Mouse (Mus musculus) embryonic facial prominence, embryonic 10.5 days (tissue): ENCODE measurements around the gene Meis2. TPM values are rescaled to one million over a fixed set of nuclear protein-coding genes. Genes with fewer than 3 reads are reported as not detected.

Source experiments
- DNase-seq: peaks from one replicate; pipeline ENCODE4 v3.0.0-alpha.2; 2017; ENCODE audit warnings: low spot score
- H3K27ac ChIP-seq: fragments of 300-500 bp; sonication (generic); replicated peaks from 2 replicates; pipeline ENCODE4 v1.5.1; 2016; ENCODE audit warnings: mild to moderate bottlenecking
- H3K27me3 ChIP-seq: fragments of 300-500 bp; sonication (generic); replicated peaks from 2 replicates; pipeline ENCODE4 v1.6.1; 2016; ENCODE audit warnings: low read depth, mild to moderate bottlenecking; ENCODE audit not compliant: poor library complexity, severe bottlenecking
- H3K36me3 ChIP-seq: fragments of 300-500 bp; sonication (generic); replicated peaks from 2 replicates; pipeline ENCODE4 v1.6.1; 2016; ENCODE audit warnings: mild to moderate bottlenecking, moderate library complexity
- H3K4me1 ChIP-seq: fragments of 300-500 bp; sonication (generic); 2 replicates; pipeline ENCODE4 v1.6.1; 2016
- H3K4me3 ChIP-seq: fragments of 300-500 bp; sonication (generic); 2 replicates; pipeline ENCODE4 v1.5.1; 2016; ENCODE audit warnings: mild to moderate bottlenecking, moderate library complexity
- H3K9me3 ChIP-seq: fragments of 300-500 bp; sonication (generic); 2 replicates; pipeline ENCODE4 v1.6.1; 2016; ENCODE audit warnings: mild to moderate bottlenecking
- WGBS: fragments of 180-500 bp; shearing (Covaris S2); methylation state at CpG from one replicate; pipeline ENCODE4 v1.1.7; 2016; 5-methylcytosine and 5-hydroxymethylcytosine counted together
- polyA plus RNA-seq: library from polyadenylated mRNA; unstranded; fragments of >200 nt; fragmentation: Nextera tagmentation; extraction: Ambion mirVana; gene quantifications from 2 replicates; pipeline ENCODE4 v1.2.1, GENCODE M21; 2016

The Meis2 gene
- polyA plus RNA-seq, 1 experiment from 2014 or later, result 67.0 TPM

DNA sequence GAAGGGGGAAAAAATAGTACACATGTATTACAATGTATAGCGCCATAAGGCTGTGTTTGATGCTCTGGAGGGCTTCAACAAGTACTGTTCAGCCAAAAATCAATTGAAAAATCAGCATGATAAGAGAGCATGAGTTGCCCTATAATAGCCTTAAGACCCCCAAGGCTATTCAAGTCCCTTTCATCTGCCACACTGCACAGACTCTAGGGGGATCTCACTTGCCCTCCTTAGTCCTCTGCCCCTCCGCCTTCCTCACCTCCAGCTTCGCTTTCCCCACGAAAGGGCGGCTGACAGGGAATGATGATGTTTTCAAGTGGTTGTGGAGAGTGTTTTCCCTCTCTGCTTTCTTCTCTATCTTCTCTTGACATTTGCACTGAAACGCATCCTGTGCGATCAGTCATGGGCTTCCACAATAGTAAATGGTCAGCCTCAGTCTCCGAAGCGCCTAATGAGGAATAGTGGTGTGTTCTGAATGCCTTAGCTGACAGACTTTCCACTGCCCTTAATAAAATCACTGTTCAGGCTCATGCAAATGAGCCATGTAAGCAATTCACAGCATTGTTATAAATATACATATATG lies 23.9 kb downstream of the Meis2 start:
- Histone ChIP-seq H3K36me3 (peaks cover 75% of the 10 kb centered on the region), H3K4me3 (no peak overlapping the region), H3K4me1 (peaks cover 10% of the 10 kb centered on the region), H3K27me3 (no peaks in the 10 kb centered on the region), H3K9me3 (no peaks in the 10 kb centered on the region), H3K27ac (no peak overlapping the region)
- WGBS, result 80% methylated on average over 9 of the region's 9 CpGs
- DNase-seq, result no peak

DNA sequence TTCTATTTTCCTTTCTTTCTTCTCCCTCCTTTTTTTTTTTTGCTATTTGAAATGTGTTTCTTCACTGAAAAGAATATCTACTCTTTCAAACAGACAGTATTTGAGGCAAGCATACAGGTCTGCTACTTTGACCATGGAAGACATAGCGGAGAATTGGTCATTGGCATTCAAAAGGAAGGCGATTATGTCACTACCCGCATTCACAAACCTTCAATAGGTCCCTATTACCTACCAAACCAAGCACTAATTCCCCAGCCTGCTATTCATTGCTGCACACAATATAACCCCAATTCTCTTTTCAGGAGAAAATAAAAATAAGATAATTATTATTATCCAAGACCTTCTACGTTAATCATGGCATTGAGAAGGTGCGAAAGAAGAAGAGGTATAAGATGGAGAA lies 30.3 kb downstream of the Meis2 start:
- Histone ChIP-seq H3K36me3 (peaks cover 85% of the 10 kb centered on the region), H3K9me3 (no peaks in the 10 kb centered on the region), H3K27me3 (no peaks in the 10 kb centered on the region), H3K4me3 (no peak overlapping the region), H3K4me1 (peaks cover 3% of the 10 kb centered on the region; the same call in 1 of the 2 replicates), H3K27ac (no peak overlapping the region)
- WGBS, result 92% methylated on average over 5 of the region's 5 CpGs
- DNase-seq, result no peak

DNA sequence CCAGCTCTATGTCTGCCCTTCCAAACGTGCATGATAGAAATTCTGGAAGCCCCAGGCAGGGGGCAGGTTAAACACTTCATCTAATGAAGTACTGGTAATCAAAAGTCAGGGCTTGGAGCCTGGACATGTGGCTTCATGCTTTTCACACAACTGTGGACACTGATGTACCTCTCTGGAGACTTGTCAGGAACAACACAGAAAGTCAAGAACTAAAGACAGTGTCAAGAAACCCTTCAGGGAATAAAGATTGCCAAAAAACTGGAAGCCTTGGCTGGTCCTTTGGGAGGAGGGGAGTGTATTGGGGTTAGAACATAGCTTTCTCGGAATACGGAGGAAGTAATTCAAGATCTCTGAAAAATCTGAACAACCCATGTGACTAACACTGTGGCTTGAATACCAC lies 37.5 kb downstream of the Meis2 start:
- 66% methylated on average over 3 of the region's 3 CpGs for WGBS
- no peak for DNase-seq
- H3K9me3 ChIP-seq, result no peaks in the 10 kb centered on the region
- no peak overlapping the region for H3K4me3 ChIP-seq
- H3K4me1 ChIP-seq, result no peaks in the 10 kb centered on the region
- peaks cover 91% of the 10 kb centered on the region for H3K36me3 ChIP-seq
- H3K27ac ChIP-seq, result no peak overlapping the region
- no peaks in the 10 kb centered on the region for H3K27me3 ChIP-seq

DNA sequence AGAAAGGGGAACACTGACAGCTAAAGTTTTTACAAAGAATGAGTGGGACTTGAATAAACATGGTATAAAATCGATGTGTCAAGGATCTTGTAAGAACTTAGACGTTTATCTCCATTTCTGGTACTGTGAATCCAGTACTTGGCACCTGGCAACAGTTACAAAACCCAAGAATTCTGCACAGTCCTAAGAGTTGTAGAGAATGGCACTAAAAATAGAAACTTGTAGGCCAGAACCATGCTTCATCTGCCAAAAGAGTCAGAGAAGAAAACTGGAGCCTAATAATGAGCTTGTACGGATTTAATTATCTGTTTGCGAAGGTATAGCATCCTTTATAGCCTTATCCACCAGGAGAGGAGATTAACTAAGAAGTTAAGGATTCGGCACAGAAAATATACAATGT lies 42.8 kb downstream of the Meis2 start:
- Histone ChIP-seq H3K27me3 (no peaks in the 10 kb centered on the region), H3K4me1 (peaks cover 42% of the 10 kb centered on the region), H3K36me3 (peaks cover 54% of the 10 kb centered on the region), H3K27ac (no peak overlapping the region), H3K4me3 (no peak overlapping the region), H3K9me3 (no peaks in the 10 kb centered on the region)
- no peak for DNase-seq
- 91% methylated on average over 5 of the region's 5 CpGs for WGBS

DNA sequence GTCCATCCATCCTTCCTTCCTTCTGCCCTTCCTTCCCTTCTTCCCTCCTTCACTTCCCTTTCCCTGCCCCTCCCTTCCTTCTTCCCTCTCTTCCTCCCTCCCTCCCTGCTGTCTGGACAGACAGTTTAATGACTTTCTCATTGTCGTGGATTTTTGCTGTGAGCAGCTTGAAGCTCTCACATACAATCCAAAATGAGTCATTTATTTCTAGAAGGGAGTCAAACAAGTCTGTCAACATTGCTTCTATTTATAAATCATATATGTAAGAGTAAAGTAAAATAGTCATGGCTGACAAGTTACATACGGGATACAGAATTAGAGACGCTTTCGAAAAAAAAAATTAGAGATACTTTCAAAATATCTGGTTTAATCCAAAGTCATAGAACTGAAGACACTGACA lies 43.7 kb downstream of the Meis2 start:
- H3K4me1 ChIP-seq, result peaks cover 42% of the 10 kb centered on the region
- peak overlapping the region; percentile 83; the same call in 1 of the 2 replicates for H3K27ac ChIP-seq
- WGBS, result 72% methylated on average over 4 of the region's 4 CpGs

DNA sequence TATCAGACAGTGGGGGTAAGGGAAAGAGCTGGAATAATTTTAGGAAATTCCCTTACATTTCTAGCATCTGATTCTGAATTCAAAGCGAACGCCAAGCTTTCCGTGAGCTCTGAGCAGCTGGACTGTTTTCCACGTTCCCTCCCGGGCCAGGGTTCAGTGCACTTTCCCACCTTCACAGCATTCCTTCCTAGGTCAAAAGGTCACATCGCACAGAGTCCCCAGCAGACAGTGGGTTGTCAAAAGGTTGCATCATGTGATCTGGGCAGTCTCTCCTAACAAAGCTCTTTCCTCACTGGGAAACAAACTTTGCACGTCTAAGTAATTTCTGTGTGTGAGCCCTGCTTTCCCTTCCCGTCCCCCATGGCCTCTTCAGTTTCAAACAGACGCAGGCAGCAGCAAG lies 44.6 kb downstream of the Meis2 start:
- Histone ChIP-seq H3K27ac (peak overlapping the region; percentile 83), H3K4me3 (peak overlapping the region; percentile 39), H3K9me3 (no peaks in the 10 kb centered on the region), H3K36me3 (peaks cover 43% of the 10 kb centered on the region), H3K4me1 (peaks cover 42% of the 10 kb centered on the region), H3K27me3 (no peaks in the 10 kb centered on the region)
- 1% methylated on average over 9 of the region's 9 CpGs for WGBS
- peak; percentile 62 for DNase-seq

More for the DNA sequence above, 43.7 kb downstream of the Meis2 start:
- Histone ChIP-seq H3K4me3 (no peak overlapping the region), H3K27me3 (no peaks in the 10 kb centered on the region), H3K36me3 (peaks cover 52% of the 10 kb centered on the region), H3K9me3 (no peaks in the 10 kb centered on the region)
- DNase-seq, result no peak

DNA sequence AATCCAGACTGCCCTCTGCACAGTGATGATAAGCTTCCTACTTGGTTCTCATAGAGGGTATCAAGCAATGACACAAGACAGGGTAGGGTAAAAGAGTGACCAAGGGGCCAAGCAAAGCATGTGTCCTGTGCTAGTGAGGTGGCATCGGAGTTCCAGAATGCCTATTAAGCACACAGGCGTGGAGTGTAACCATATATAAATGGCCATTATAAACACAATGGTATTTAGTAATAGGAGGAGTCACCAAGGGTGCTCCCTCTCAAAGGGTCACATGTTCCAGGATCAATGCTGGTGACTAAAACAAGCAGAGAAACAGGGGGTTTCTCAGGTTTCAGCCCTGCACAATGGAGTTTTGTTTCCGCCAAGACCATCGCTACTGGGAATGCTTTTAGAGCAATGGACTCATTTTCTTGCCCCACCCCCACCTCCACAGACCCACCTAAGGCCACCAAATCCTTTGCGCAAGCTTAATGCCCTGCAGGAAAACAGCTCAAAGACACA lies 45.1 kb downstream of the Meis2 start:
- peak overlapping the region; percentile 39 for H3K4me3 ChIP-seq
- DNase-seq, result peak; percentile 68

DNA sequence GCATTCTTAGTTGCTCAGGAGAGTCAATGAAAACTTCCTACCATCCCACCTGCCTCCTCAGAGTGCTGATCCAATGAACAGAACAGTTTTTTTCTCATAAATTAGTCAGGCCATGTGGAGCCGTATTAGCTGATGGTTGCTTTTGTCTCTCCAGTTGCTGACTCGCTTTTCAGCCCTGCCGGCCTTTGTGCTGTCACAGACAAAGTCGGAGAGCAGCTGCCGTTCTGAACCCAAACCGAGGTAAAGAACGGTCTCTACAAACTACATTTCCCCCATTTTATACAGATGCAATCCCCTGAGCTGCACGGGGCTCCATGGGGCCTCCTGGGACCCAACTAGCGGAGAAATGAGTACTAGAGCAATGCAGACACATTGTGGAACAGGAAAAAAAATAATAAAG lies 45.7 kb downstream of the Meis2 start:
- peak; percentile 46 for DNase-seq
- no peaks in the 10 kb centered on the region for H3K9me3 ChIP-seq
- no peaks in the 10 kb centered on the region for H3K27me3 ChIP-seq
- peaks cover 42% of the 10 kb centered on the region for H3K4me1 ChIP-seq
- WGBS, result 16% methylated on average over 9 of the region's 9 CpGs
- H3K36me3 ChIP-seq, result peaks cover 42% of the 10 kb centered on the region
- peak overlapping the region; percentile 83 for H3K27ac ChIP-seq
- H3K4me3 ChIP-seq, result peak overlapping the region; percentile 23

More for the DNA sequence above, 45.1 kb downstream of the Meis2 start:
- no peaks in the 10 kb centered on the region for H3K9me3 ChIP-seq
- 6% methylated on average over 5 of the region's 5 CpGs for WGBS
- H3K4me1 ChIP-seq, result peaks cover 42% of the 10 kb centered on the region
- H3K27ac ChIP-seq, result peak overlapping the region; percentile 83
- H3K27me3 ChIP-seq, result no peaks in the 10 kb centered on the region
- H3K36me3 ChIP-seq, result peaks cover 44% of the 10 kb centered on the region

DNA sequence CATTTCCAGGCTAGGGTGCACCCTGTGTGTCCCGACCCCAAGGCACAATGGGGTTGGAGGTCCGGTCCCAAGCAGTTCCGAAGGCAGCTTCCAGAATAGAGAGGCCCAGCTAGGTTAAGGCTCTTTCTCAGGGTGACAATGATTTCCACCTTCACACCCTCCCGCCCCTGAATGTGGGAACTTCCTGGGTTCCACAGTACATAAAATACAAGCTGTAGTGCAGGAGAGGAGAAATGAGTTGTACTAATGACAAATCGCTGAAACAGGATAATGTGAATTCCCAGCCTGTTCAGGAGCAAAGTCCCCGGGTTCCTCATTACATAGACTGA lies 46.2 kb downstream of the Meis2 start:
- H3K9me3 ChIP-seq, result no peaks in the 10 kb centered on the region
- no peak for DNase-seq
- no peaks in the 10 kb centered on the region for H3K27me3 ChIP-seq
- H3K36me3 ChIP-seq, result peaks cover 40% of the 10 kb centered on the region
- 52% methylated on average over 6 of the region's 6 CpGs for WGBS
- no peak overlapping the region for H3K4me3 ChIP-seq
- peak overlapping the region; percentile 83 for H3K27ac ChIP-seq
- H3K4me1 ChIP-seq, result peaks cover 42% of the 10 kb centered on the region

DNA sequence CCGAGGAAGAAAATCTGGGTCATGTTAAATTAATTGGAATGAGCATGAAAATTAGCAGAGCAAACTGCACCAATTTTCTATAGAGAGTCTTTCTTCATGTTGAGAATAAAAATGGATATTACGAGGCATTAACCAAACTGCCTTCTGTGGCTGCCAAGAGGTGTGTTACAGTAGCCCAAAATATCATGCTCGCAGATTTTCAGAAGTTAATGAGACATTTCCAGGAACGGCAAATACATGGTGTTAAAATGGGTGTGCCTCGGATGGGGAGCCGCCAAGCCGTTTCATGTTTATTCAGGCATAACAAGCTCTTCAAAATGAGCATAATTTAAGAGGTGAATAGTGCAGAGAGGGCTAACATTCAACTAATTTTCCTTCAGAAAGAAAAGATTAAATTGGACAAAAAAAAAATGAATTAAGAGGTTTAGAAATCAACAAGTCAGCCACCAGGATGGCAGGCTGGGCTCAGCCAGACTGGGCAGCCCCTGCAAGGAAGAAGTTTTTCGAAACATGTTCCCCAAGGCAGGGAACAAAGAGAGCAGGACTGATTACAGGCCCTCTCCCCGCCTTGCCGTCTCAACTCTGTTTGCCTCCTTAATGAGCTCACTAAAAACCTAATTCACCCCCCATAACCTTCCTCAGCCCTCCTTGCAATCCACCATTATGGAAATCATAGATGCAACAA lies 46.7 kb downstream of the Meis2 start:
- no peaks in the 10 kb centered on the region for H3K9me3 ChIP-seq
- 47% methylated on average over 10 of the region's 10 CpGs for WGBS
- DNase-seq, result no peak
- H3K4me3 ChIP-seq, result no peak overlapping the region
- H3K27ac ChIP-seq, result peak overlapping the region; percentile 83
- peaks cover 42% of the 10 kb centered on the region for H3K4me1 ChIP-seq
- H3K27me3 ChIP-seq, result no peaks in the 10 kb centered on the region
- peaks cover 38% of the 10 kb centered on the region for H3K36me3 ChIP-seq

DNA sequence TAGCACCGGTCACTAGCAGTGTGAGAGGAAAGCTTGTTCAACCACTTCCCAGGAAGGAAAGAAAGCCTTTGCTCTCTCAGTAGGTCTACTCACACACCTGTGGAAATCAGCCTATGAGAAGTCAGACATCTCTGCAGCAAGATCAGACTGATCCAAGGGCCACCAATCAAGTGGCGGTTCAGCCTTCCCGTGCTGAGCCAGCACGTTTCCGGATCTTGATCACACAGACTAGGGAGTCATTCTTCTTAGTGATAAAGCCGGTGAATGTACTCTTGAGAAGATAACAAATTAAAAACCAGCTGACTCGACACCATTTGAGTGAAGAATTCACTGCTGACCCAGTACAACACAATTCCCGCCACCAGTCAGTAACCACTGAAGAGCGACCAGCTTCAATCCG lies 50.1 kb downstream of the Meis2 start:
- 86% methylated on average over 10 of the region's 10 CpGs for WGBS
- H3K27ac ChIP-seq, result no peak overlapping the region
- no peaks in the 10 kb centered on the region for H3K9me3 ChIP-seq
- H3K4me1 ChIP-seq, result peaks cover 34% of the 10 kb centered on the region
- H3K27me3 ChIP-seq, result no peaks in the 10 kb centered on the region
- H3K4me3 ChIP-seq, result no peak overlapping the region
- H3K36me3 ChIP-seq, result peaks cover 29% of the 10 kb centered on the region
- no peak for DNase-seq

DNA sequence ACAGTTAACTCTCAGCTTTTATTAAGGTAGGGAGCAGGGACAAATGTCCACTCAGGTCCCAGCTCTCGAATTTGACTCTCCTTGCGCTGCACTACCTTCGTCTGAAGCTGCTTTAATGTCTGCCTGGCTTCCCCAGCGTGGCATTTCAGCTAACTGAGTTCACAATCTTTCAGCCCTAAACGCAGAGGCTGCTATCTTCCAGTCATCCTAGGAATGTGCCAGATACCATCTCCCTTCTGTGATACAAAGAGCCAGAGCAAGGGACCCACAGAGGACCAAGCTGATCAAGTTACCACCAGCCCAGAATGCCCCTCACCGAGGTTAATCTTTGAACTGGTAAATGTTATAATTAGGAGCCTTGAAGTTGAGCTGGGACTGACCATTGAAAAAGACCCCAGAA lies 55.2 kb downstream of the Meis2 start:
- 7% methylated on average over 6 of the region's 6 CpGs for WGBS
- Histone ChIP-seq H3K9me3 (no peaks in the 10 kb centered on the region), H3K27me3 (peaks cover under 1% of the 10 kb centered on the region; the same call in 1 of the 2 replicates), H3K4me3 (no peak overlapping the region), H3K27ac (no peak overlapping the region), H3K4me1 (peaks cover 40% of the 10 kb centered on the region), H3K36me3 (peaks cover 43% of the 10 kb centered on the region)
- peak; percentile 49 for DNase-seq

DNA sequence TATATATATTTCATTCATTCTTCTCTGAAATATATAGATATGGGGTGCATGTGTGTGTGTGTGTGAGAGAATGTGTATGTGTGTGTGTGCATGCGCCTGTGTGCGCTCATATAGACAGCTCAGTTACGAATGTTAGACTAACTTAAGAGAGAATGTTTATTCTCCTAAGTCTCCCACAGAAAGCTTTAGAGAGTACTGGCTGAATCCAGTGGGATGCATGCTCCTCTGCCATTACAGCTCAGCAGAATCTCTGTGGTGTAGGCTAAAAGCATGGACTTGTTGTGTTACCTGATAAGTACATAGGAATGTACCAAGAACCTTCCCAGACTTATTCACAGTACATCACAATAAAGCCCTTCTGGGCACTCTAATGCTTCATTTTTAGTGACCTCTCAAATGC lies 55.6 kb downstream of the Meis2 start:
- Histone ChIP-seq H3K36me3 (peaks cover 44% of the 10 kb centered on the region), H3K9me3 (no peaks in the 10 kb centered on the region), H3K27ac (no peak overlapping the region), H3K4me1 (peaks cover 40% of the 10 kb centered on the region), H3K27me3 (peaks cover 5% of the 10 kb centered on the region; the same call in 1 of the 2 replicates), H3K4me3 (no peak overlapping the region)
- 75% methylated on average over 3 of the region's 3 CpGs for WGBS
- no peak for DNase-seq
